Mouse (Mus musculus): ENCODE results near the gene Rai14. TPM values are rescaled to one million over a fixed set of nuclear protein-coding genes. Genes with fewer than 3 reads are reported as not detected.

Gene Rai14
- polyA plus RNA-seq, 1 experiment from 2014 or later = 55.3 TPM

- in situ Hi-C loops (cut with MboI; ENCODE audit: low pct_unique_long_range_greater_than_20kb) = no loop called here
- ChIA-PET POLR2A (no interaction called here), CTCF (interaction anchor here (0.6 to 1.0 kb wide), 2 partner anchors 51 to 123 kb away, joined by 3 read pairs; no protein-coding TSS in a partner anchor)
- no peaks in the 10 kb centered on the region for H3K27me3 ChIP-seq
- DNase-seq (ENCODE audit: low read depth, low spot score) = no peak
- TF ChIP-seq CTCF (IDR thresholded peaks at IDR 0.05) = no peak
- peak; percentile 31 for ATAC-seq
Observed at GRCm38 (mm10) chr15:10746303-10747051, 32.1 kb upstream of the Rai14 start.

GRCm38 (mm10) chr15:10742441-10742840 is 28.0 kb upstream of the Rai14 start:
- no peak for ATAC-seq
- CTCF ChIA-PET = no interaction called here
- POLR2A ChIA-PET = no interaction called here
- in situ Hi-C loops (cut with MboI; ENCODE audit: low pct_unique_long_range_greater_than_20kb) = no loop called here
- DNase-seq (ENCODE audit: low read depth, low spot score) = no peak
- H3K27me3 ChIP-seq = no peaks in the 10 kb centered on the region
- TF ChIP-seq CTCF (IDR thresholded peaks at IDR 0.05) = no peak

- CTCF ChIA-PET = interaction anchor here (1.5 to 2.3 kb wide), 2 partner anchors 8 to 11 kb away, joined by 4 to 7 read pairs; no protein-coding TSS in a partner anchor
- POLR2A ChIA-PET = no interaction called here
- no peak for TF ChIP-seq CTCF (IDR thresholded peaks at IDR 0.05)
- in situ Hi-C loops (cut with MboI; ENCODE audit: low pct_unique_long_range_greater_than_20kb) = no loop called here
- ATAC-seq (no peak), DNase-seq (ENCODE audit: low read depth, low spot score) (no peak)
- no peaks in the 10 kb centered on the region for H3K27me3 ChIP-seq
Observed at GRCm38 (mm10) chr15:10739279-10739678, 24.9 kb upstream of the Rai14 start.

GRCm38 (mm10) chr15:10738354-10739142 is 24.1 kb upstream of the Rai14 start:
- DNase-seq (ENCODE audit: low read depth, low spot score) = no peak
- POLR2A ChIA-PET = no interaction called here
- no peak for ATAC-seq
- H3K27me3 ChIP-seq = no peaks in the 10 kb centered on the region
- TF ChIP-seq CTCF (IDR thresholded peaks at IDR 0.05) = no peak
- in situ Hi-C loops (cut with MboI; ENCODE audit: low pct_unique_long_range_greater_than_20kb) = no loop called here
- CTCF ChIA-PET = interaction anchor here (2.3 kb wide), 1 partner anchor 12 kb away, joined by 7 read pairs; no protein-coding TSS in a partner anchor

- no peak for ATAC-seq
- H3K27me3 ChIP-seq = no peaks in the 10 kb centered on the region
- ChIA-PET CTCF (interaction anchor here (0.7 kb wide), 1 partner anchor 14 kb away, joined by 3 read pairs; no protein-coding TSS in a partner anchor), POLR2A (no interaction called here)
- in situ Hi-C loops (cut with MboI; ENCODE audit: low pct_unique_long_range_greater_than_20kb) = no loop called here
- no peak for TF ChIP-seq CTCF (IDR thresholded peaks at IDR 0.05)
- DNase-seq (ENCODE audit: low read depth, low spot score) = no peak
Observed at GRCm38 (mm10) chr15:10735948-10736347, 21.5 kb upstream of the Rai14 start.

GRCm38 (mm10) chr15:10735216-10735615 is 20.8 kb upstream of the Rai14 start:
- no peak for ATAC-seq
- no peaks in the 10 kb centered on the region for H3K27me3 ChIP-seq
- CTCF ChIA-PET = interaction anchor here (0.7 kb wide), 1 partner anchor 13 kb away, joined by 3 read pairs; no protein-coding TSS in a partner anchor
- POLR2A ChIA-PET = no interaction called here
- no peak for DNase-seq (ENCODE audit: low read depth, low spot score)
- no peak for TF ChIP-seq CTCF (IDR thresholded peaks at IDR 0.05)
- in situ Hi-C loops (cut with MboI; ENCODE audit: low pct_unique_long_range_greater_than_20kb) = no loop called here

- CTCF ChIA-PET = interaction anchor here (1.1 kb wide), 1 partner anchor 9 kb away, joined by 4 read pairs; no protein-coding TSS in a partner anchor
- in situ Hi-C loops (cut with MboI; ENCODE audit: low pct_unique_long_range_greater_than_20kb) = no loop called here
- ATAC-seq (no peak), DNase-seq (ENCODE audit: low read depth, low spot score) (no peak)
- POLR2A ChIA-PET = no interaction called here
- no peak for TF ChIP-seq CTCF (IDR thresholded peaks at IDR 0.05)
- no peaks in the 10 kb centered on the region for H3K27me3 ChIP-seq
Observed at GRCm38 (mm10) chr15:10731398-10731797, 17.0 kb upstream of the Rai14 start.

- CTCF ChIA-PET = no interaction called here
- in situ Hi-C loops (cut with MboI; ENCODE audit: low pct_unique_long_range_greater_than_20kb) = no loop called here
- no peak for TF ChIP-seq CTCF (IDR thresholded peaks at IDR 0.05)
- no peaks in the 10 kb centered on the region for H3K27me3 ChIP-seq
- DNase-seq (ENCODE audit: low read depth, low spot score) (no peak), ATAC-seq (no peak)
- POLR2A ChIA-PET = no interaction called here
Observed at GRCm38 (mm10) chr15:10726272-10726671, 11.8 kb upstream of the Rai14 start.

- in situ Hi-C loops (cut with MboI; ENCODE audit: low pct_unique_long_range_greater_than_20kb) = no loop called here
- CTCF ChIA-PET = interaction anchor here (1.1 to 1.3 kb wide), 2 partner anchors 11 to 146 kb away, joined by 3 read pairs; no protein-coding TSS in a partner anchor
- H3K27me3 ChIP-seq = no peaks in the 10 kb centered on the region
Observed at GRCm38 (mm10) chr15:10724857-10725256, 10.4 kb upstream of the Rai14 start.

GRCm38 (mm10) chr15:10723507-10723906 is 9.1 kb upstream of the Rai14 start:
- ATAC-seq (no peak), DNase-seq (ENCODE audit: low read depth, low spot score) (no peak)
- no peaks in the 10 kb centered on the region for H3K27me3 ChIP-seq
- in situ Hi-C loops (cut with MboI; ENCODE audit: low pct_unique_long_range_greater_than_20kb) = no loop called here
- no peak for TF ChIP-seq CTCF (IDR thresholded peaks at IDR 0.05)
- CTCF ChIA-PET = no interaction called here
- POLR2A ChIA-PET = interaction anchor here (0.8 to 1.7 kb wide), 2 partner anchors 9 to 22 kb away, joined by 3 to 4 read pairs; partner anchors contain the start of gene Rai14

More at GRCm38 (mm10) chr15:10724857-10725256, 10.4 kb upstream of the Rai14 start:
- ATAC-seq (no peak), DNase-seq (ENCODE audit: low read depth, low spot score) (no peak)
- POLR2A ChIA-PET = interaction anchor here (1.7 kb wide), 1 partner anchor 10 kb away, joined by 4 read pairs; the partner anchor contains the start of gene Rai14
- TF ChIP-seq CTCF (IDR thresholded peaks at IDR 0.05) = no peak

All from Patski (cell line).